7 mouse cellular contexts compared by ENCODE assay signal in the genomic region with DNA sequence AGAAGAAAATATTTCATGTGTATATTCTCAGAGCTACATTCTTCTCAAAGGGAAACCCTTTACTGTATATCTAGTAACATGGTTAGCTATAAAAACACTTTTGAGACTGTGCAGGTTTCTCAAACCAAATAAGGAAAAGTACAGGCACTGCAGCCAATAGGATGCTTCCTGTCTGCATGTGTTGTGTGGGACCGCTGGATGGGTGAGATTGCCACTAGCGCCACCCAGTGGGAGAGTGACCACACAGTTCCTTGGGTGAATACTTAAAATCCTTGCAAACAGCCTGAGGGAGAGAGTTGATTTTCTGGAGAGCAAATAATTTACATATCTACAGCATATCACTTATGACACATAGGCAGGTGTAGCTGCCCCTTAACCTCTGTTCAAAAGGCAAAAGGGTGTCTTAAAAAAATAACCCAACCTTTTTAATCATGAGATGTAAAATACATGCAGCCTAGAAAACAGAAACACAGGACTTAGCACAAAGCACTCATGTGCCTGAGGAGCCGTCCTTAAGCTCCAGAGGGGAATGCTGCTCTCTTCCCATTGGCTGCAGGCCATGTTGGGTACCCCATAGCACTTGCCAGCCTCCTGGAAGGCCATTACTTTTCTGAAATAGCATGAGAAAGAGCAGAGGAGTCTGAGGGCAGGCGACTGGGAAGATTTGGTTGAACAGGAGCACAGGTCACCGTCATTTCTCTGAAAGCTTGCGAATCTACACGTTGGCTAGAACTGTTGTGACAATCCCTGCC. TPM values are rescaled to one million over a fixed set of nuclear protein-coding genes. Genes with fewer than 3 reads are reported as not detected.
DNase-seq lines count a peak whose midpoint lies in the region; ATAC-seq and TF ChIP-seq lines count a peak whose summit lies in the region.

No protein-coding gene starts in this region.

- peak; percentile 28 to 34 for DNase-seq in B cell, adult 2 months
- peak; percentile 90 for DNase-seq in ES-CJ7 (ENCODE audit: low read depth, low spot score)
- DNase-seq in cerebellum, adult 18-20 months, result peak; percentile 41 to 46
- DNase-seq in lung, adult 2 months, result peak; percentile 8
- peak; percentile 24 to 68 for DNase-seq in spleen, postnatal 4 days (ENCODE audit: low spot score in 2 of 2)

- no peaks in the 10 kb centered on the region; the same call in 1 of the 2 replicates for H3K36me3 ChIP-seq in intestine, embryonic 16.5 days (ENCODE audit: control insufficient read depth, insufficient read depth, low read length)

- no peak overlapping the region for H3K4me3 ChIP-seq in intestine, embryonic 16.5 days (ENCODE audit: low read length)
- H3K4me3 ChIP-seq in lung, adult 2 months (replicated peaks; ENCODE audit: extremely low read depth, low read depth, low read length), result no peak overlapping the region

- peak; percentile 51; the same call in 1 of the 2 replicates for ATAC-seq in frontal cortex, adult (ENCODE audit: low TSS enrichment)
- peak; percentile 67 for ATAC-seq in intestine, embryonic 16.5 days

- no peaks in the 10 kb centered on the region for H3K4me1 ChIP-seq in intestine, embryonic 16.5 days (ENCODE audit: control insufficient read depth, insufficient read depth, low read length)
- no peaks in the 10 kb centered on the region for H3K4me1 ChIP-seq in lung, adult 2 months (ENCODE audit: control insufficient read depth, insufficient read depth, low read length)

- H3K9me3 ChIP-seq in intestine, embryonic 16.5 days (ENCODE audit: control insufficient read depth, low read length), result no peaks in the 10 kb centered on the region

- TF ChIP-seq POLR2A in lung, adult 2 months (IDR thresholded peaks at IDR 0.05; ENCODE audit: borderline replicate concordance, extremely low read depth, low read depth, low read length), result no peak

- no peak overlapping the region for H3K9ac ChIP-seq in intestine, embryonic 16.5 days (ENCODE audit: low read depth, low read length)

- peak; percentile 61 for TF ChIP-seq CTCF in lung, adult 2 months (IDR thresholded peaks at IDR 0.05; ENCODE audit: insufficient read depth, low read length)

- 56% methylated on average over 7 of the region's 7 CpGs for WGBS in intestine, embryonic 16.5 days
- WGBS in lung, adult 2 months, result 63% methylated on average over 7 of the region's 7 CpGs

- H3K27ac ChIP-seq in intestine, embryonic 16.5 days (ENCODE audit: low read length), result no peak overlapping the region

- no peak overlapping the region for H3K4me2 ChIP-seq in intestine, embryonic 16.5 days (ENCODE audit: low read depth, low read length)

- H3K27me3 ChIP-seq in intestine, embryonic 16.5 days (replicated peaks; ENCODE audit: control insufficient read depth, insufficient read depth, low read length), result no peaks in the 10 kb centered on the region

RNA-seq across cellular contexts. Expression of a gene that starts 26.6 kb away (rescaled TPM):
- polyA plus RNA-seq in intestine, embryonic 16.5 days (2015; fragmentation: Nextera tagmentation; extraction: Ambion mirVana), result 2.5 and 3.2 TPM in 2 replicates
- polyA plus RNA-seq in lung, adult 2 months (2012; rRNA removed), result 0.58 and 0.76 TPM in 2 replicates

Comparison
In these comparisons a context has a peak if more than half of its experiments do, and no peak if none do; other contexts are left out.
1. DNase-seq: peak in every context shown above with its lines; median percentile 90 in ES-CJ7; 46 in spleen, postnatal 4 days; 44 in cerebellum, adult 18-20 months; 31 in B cell, adult 2 months; 8 in lung, adult 2 months.